Mouse (Mus musculus): ENCODE results near the gene Oxa1l. TPM values are rescaled to one million over a fixed set of nuclear protein-coding genes. Genes with fewer than 3 reads are reported as not detected.

Oxa1l gene
- polyA plus RNA-seq, 1 experiment = 98.1 TPM

DNA sequence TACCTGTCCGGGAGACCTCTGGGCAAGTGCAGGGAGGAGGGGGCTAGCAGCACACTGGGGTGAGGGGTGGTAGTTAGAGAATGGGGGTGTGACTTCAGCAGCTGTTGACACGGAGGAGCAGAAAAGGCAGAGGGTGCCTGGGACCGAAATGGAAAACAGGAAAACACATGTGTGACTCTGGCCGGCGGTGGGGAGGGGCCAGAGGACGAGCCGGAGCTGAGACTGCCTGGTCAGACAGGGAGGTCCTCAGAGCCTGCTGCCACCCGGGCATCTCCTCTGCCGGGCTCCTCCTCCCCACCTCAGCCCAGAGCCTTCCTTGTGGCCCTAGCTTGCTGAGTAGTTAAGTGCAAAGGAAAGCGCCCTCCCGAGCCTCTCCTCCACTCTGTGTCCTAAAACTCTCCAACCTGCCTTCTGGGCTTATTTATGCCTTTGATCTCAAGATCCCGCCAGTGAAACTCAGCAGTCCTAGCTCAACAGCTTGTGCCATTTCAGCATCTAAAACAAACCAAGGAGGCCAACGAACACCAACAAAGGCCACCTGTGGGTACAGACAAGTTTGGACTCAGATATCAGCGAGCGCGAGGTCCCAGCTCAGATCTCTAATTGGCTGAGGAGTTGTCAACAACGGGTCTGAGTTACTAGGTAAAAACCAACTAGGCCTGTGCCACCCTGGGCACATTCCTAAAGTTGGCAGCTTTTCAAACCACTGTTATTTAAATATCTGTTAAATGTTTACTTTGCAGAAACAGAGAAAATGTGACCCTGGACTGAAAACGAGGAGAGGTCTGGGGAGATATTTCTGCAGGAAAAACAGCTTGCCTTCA lies 53.5 kb downstream of the Oxa1l start:
- no peak for TF ChIP-seq CTCF (IDR thresholded peaks at IDR 0.05; ENCODE audit: insufficient read depth, low read length)
- TF ChIP-seq POLR2A (IDR thresholded peaks at IDR 0.05; ENCODE audit: borderline replicate concordance, extremely low read depth, low read depth, low read length) = no peak
- WGBS = 22% methylated on average over 18 of the region's 18 CpGs
- Histone ChIP-seq H3K4me1 (ENCODE audit: control insufficient read depth, insufficient read depth, low read length) (peaks cover 10% of the 10 kb centered on the region), H3K4me3 (replicated peaks; ENCODE audit: extremely low read depth, low read depth, low read length) (peak overlapping the region; percentile 47)
- DNase-seq = peak; percentile 50

- 44% methylated on average over 13 of the region's 13 CpGs for WGBS
- no peak for TF ChIP-seq POLR2A (IDR thresholded peaks at IDR 0.05; ENCODE audit: borderline replicate concordance, extremely low read depth, low read depth, low read length)
- no peak for TF ChIP-seq CTCF (IDR thresholded peaks at IDR 0.05; ENCODE audit: insufficient read depth, low read length)
Observed at GRCm38 (mm10) chr14:54415241-54416020, 54.8 kb downstream of the Oxa1l start.

DNA sequence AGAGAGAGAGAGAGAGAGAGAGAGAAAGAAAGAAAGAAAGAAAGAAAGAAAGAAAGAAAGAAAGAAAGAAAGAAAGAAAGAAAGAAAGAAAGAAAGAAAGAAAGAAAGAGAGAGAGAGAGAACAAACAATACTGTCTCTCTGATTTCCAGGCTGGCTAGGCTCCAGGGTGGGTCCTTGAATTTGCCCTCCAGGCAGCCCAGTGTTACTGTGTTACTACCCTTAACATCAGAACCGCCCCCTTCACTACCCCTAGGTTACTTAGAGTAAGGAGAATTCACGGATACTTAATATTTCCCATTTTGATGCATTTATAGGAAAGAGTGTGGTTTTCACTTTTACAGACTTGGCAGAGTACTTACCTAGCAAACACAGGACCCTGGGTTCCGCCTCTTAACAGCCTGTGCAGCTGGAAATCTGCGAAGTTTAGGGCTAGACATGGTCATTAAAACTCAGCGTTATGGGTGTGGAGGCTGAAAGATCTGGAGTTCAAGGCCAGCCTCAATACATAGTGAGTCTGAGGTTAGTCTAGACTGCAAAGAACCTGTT lies 55.7 kb downstream of the Oxa1l start:
- TF ChIP-seq POLR2A (IDR thresholded peaks at IDR 0.05; ENCODE audit: borderline replicate concordance, extremely low read depth, low read depth, low read length) (no peak), CTCF (IDR thresholded peaks at IDR 0.05; ENCODE audit: insufficient read depth, low read length) (no peak)
- no peak for DNase-seq
- 81% methylated on average over 5 of the region's 5 CpGs for WGBS
- Histone ChIP-seq H3K4me1 (ENCODE audit: control insufficient read depth, insufficient read depth, low read length) (peaks cover 10% of the 10 kb centered on the region; the same call in 1 of the 2 replicates), H3K4me3 (replicated peaks; ENCODE audit: extremely low read depth, low read depth, low read length) (no peak overlapping the region)

More at GRCm38 (mm10) chr14:54415241-54416020, 54.8 kb downstream of the Oxa1l start:
- H3K4me1 ChIP-seq (ENCODE audit: control insufficient read depth, insufficient read depth, low read length) = peaks cover 10% of the 10 kb centered on the region; the same call in 1 of the 2 replicates
- H3K4me3 ChIP-seq (replicated peaks; ENCODE audit: extremely low read depth, low read depth, low read length) = no peak overlapping the region
- DNase-seq = peak; percentile 34

DNA sequence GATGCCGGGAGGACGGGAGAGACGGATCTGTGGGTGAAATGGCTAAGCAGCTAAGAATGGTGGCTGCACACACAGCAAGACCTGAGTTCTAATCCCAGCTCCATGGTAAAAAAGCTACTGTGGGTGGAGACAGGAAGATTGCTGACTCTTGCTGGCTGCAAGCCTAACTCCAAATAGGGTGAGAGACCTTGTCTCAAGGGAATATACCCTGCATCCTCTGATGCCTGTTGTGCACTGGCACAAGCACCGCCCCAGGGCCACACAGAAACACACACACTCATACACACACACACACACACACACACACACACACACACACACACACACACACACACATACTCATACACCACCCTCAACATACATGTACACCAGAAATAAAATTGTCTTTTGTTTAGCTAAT lies 56.2 kb downstream of the Oxa1l start:
- WGBS = 89% methylated on average over 4 of the region's 4 CpGs
- TF ChIP-seq POLR2A (IDR thresholded peaks at IDR 0.05; ENCODE audit: borderline replicate concordance, extremely low read depth, low read depth, low read length) (no peak), CTCF (IDR thresholded peaks at IDR 0.05; ENCODE audit: insufficient read depth, low read length) (no peak)
- DNase-seq = no peak
- peaks cover 10% of the 10 kb centered on the region; the same call in 1 of the 2 replicates for H3K4me1 ChIP-seq (ENCODE audit: control insufficient read depth, insufficient read depth, low read length)
- H3K4me3 ChIP-seq (replicated peaks; ENCODE audit: extremely low read depth, low read depth, low read length) = no peak overlapping the region

GRCm38 (mm10) chr14:54417623-54418081 lies 57.0 kb downstream of the Oxa1l start, which contains the start of gene Slc7a7:
Gene Slc7a7, minus strand, starts transcription at chr14:54417780.
- H3K4me3 ChIP-seq (replicated peaks; ENCODE audit: extremely low read depth, low read depth, low read length) = no peak within 1 kb of the TSS

More at GRCm38 (mm10) chr14:54417623-54418081, 57.0 kb downstream of the Oxa1l start, which contains the start of gene Slc7a7:
- WGBS = 32% methylated on average over 19 of the region's 19 CpGs
- TF ChIP-seq POLR2A (IDR thresholded peaks at IDR 0.05; ENCODE audit: borderline replicate concordance, extremely low read depth, low read depth, low read length) (no peak), CTCF (IDR thresholded peaks at IDR 0.05; ENCODE audit: insufficient read depth, low read length) (peak; percentile 43)
- peak; percentile 39 for DNase-seq
- peaks cover 10% of the 10 kb centered on the region; the same call in 1 of the 2 replicates for H3K4me1 ChIP-seq (ENCODE audit: control insufficient read depth, insufficient read depth, low read length)

Other genes starting within 250 kb of the Oxa1l start
- 516 and 573 TPM in 2 replicates for gene Dad1, start 106.7 kb upstream of the Oxa1l start, polyA plus RNA-seq (2012; rRNA removed)
- gene Abhd4, start 106.6 kb upstream of the Oxa1l start, polyA plus RNA-seq (2012; rRNA removed) = 53.5 and 70.4 TPM in 2 replicates
- gene Olfr49, start 75.9 kb upstream of the Oxa1l start, polyA plus RNA-seq (2012; rRNA removed) = not detected in 2 replicates
- 23.1 and 29.2 TPM in 2 replicates for gene Slc7a7, start 56.9 kb downstream of the Oxa1l start, polyA plus RNA-seq (2012; rRNA removed)
- 185 and 290 TPM in 2 replicates for gene Mrpl52, start 66.1 kb downstream of the Oxa1l start, polyA plus RNA-seq (2012; rRNA removed)
- gene Mmp14, start 70.8 kb downstream of the Oxa1l start, polyA plus RNA-seq (2012; rRNA removed) = 119 and 130 TPM in 2 replicates
- 184 and 199 TPM in 2 replicates for gene Lrp10, start 103.3 kb downstream of the Oxa1l start, polyA plus RNA-seq (2012; rRNA removed)
- 3.0 TPM in 2 replicates for gene Rem2, start 115.3 kb downstream of the Oxa1l start, polyA plus RNA-seq (2012; rRNA removed)
- 15.1 and 20.2 TPM in 2 replicates for gene Prmt5, start 156.7 kb downstream of the Oxa1l start, polyA plus RNA-seq (2012; rRNA removed)
- gene Haus4, start 193.8 kb downstream of the Oxa1l start, polyA plus RNA-seq (2012; rRNA removed) = 7.4 and 7.9 TPM in 2 replicates
- gene Ajuba, start 216.7 kb downstream of the Oxa1l start, polyA plus RNA-seq (2012; rRNA removed) = 36.4 and 49.6 TPM in 2 replicates
- 6.5 and 7.3 TPM in 2 replicates for gene 4931414P19Rik, start 245.2 kb downstream of the Oxa1l start, polyA plus RNA-seq (2012; rRNA removed)